Mouse (Mus musculus) megakaryocyte, embryonic 14.5 days (primary cell): ENCODE measurements around the gene Gtf2f1. TPM values are rescaled to one million over a fixed set of nuclear protein-coding genes. Genes with fewer than 3 reads are reported as not detected.
A peak's percentile ranks its signal among the peaks of the same experiment; 100 is the strongest.

Source experiments
- H3K27me3 ChIP-seq: replicated peaks from 2 replicates; pipeline ENCODE3; 2012; ENCODE audit warnings: inconsistent platforms
- H3K36me3 ChIP-seq: replicated peaks from 2 replicates; pipeline ENCODE3; 2012; ENCODE audit warnings: low read length, inconsistent platforms, mixed read lengths
- H3K4me1 ChIP-seq: 2 replicates; pipeline ENCODE4 v1.6.1; 2012; ENCODE audit warnings: inconsistent platforms
- H3K4me3 ChIP-seq: replicated peaks from 2 replicates; pipeline ENCODE3; 2012; ENCODE audit warnings: moderate library complexity, mild to moderate bottlenecking, inconsistent platforms
- H3K9me3 ChIP-seq: 2 replicates; pipeline ENCODE4 v1.6.1; 2012; ENCODE audit warnings: inconsistent platforms
- FLI1 ChIP-seq: IDR thresholded peaks from 2 replicates; pipeline ENCODE4 v1.6.1; 2012; ENCODE audit warnings: low read length, inconsistent platforms, mixed read lengths
- GATA1 ChIP-seq: IDR thresholded peaks from 3 replicates; pipeline ENCODE4 v1.6.1; 2012; ENCODE audit warnings: mixed read lengths, low read length, inconsistent platforms, borderline replicate concordance
- polyA plus RNA-seq: library from polyadenylated mRNA; stranded (reverse); fragments of >175 nt; gene quantifications from 2 replicates; pipeline ENCODE4 v1.2.3, GENCODE M21; 2012; ENCODE audit warnings: low replicate concordance; ENCODE audit not compliant: insufficient read depth

Gtf2f1 gene
- polyA plus RNA-seq, 1 experiment: 154 TPM

- TF ChIP-seq FLI1: no peak
- TF ChIP-seq GATA1: no peak
- H3K36me3 ChIP-seq: no peaks in the 10 kb centered on the region
- H3K9me3 ChIP-seq: peaks cover 3% of the 10 kb centered on the region; the same call in 1 of the 2 replicates
- no peak overlapping the region for H3K4me3 ChIP-seq
- H3K4me1 ChIP-seq: peaks cover 30% of the 10 kb centered on the region
- peaks cover 22% of the 10 kb centered on the region for H3K27me3 ChIP-seq
These were observed 27.9 kb upstream of the Gtf2f1 start for GRCm38 (mm10) chr17:57038978-57039377.

GRCm38 (mm10) chr17:57032854-57033253 lies 21.8 kb upstream of the Gtf2f1 start:
- Histone ChIP-seq H3K4me3 (no peak overlapping the region), H3K36me3 (peaks cover 13% of the 10 kb centered on the region), H3K27me3 (no peaks in the 10 kb centered on the region), H3K4me1 (peaks cover 37% of the 10 kb centered on the region), H3K9me3 (no peaks in the 10 kb centered on the region)
- TF ChIP-seq FLI1 (no peak), GATA1 (no peak)

GRCm38 (mm10) chr17:57031661-57032420 lies 20.8 kb upstream of the Gtf2f1 start:
- H3K4me1 ChIP-seq: peaks cover 42% of the 10 kb centered on the region
- TF ChIP-seq GATA1 (0 out of 3 replicates have a peak, but pooled peaks have one; percentile 36), FLI1 (no peak)
- H3K9me3 ChIP-seq: no peaks in the 10 kb centered on the region

GRCm38 (mm10) chr17:57030931-57031660 lies 20.0 kb upstream of the Gtf2f1 start, which contains the start of gene Khsrp:
Gene Khsrp (minus strand): TSS chr17:57031522.
- no peaks in the 10 kb centered on the region for H3K9me3 ChIP-seq
- H3K4me3 ChIP-seq: peak within 1 kb of the TSS; percentile 94
- TF ChIP-seq GATA1: no peak
- no peak for TF ChIP-seq FLI1
- H3K4me1 ChIP-seq: peaks cover 42% of the 10 kb centered on the region
- peaks cover 30% of the 10 kb centered on the region for H3K36me3 ChIP-seq
- H3K27me3 ChIP-seq: no peaks in the 10 kb centered on the region

More at GRCm38 (mm10) chr17:57031661-57032420, 20.8 kb upstream of the Gtf2f1 start:
- Histone ChIP-seq H3K27me3 (no peaks in the 10 kb centered on the region), H3K36me3 (peaks cover 23% of the 10 kb centered on the region), H3K4me3 (peak overlapping the region; percentile 94)

- H3K4me3 ChIP-seq: peak overlapping the region; percentile 94
- no peaks in the 10 kb centered on the region for H3K27me3 ChIP-seq
- no peak for TF ChIP-seq FLI1
- no peak for TF ChIP-seq GATA1
- no peaks in the 10 kb centered on the region for H3K9me3 ChIP-seq
- peaks cover 51% of the 10 kb centered on the region for H3K4me1 ChIP-seq
- peaks cover 44% of the 10 kb centered on the region for H3K36me3 ChIP-seq
These were observed 18.6 kb upstream of the Gtf2f1 start for GRCm38 (mm10) chr17:57029691-57030090.

GRCm38 (mm10) chr17:57027471-57027870 lies 16.4 kb upstream of the Gtf2f1 start:
- TF ChIP-seq GATA1 (no peak), FLI1 (no peak)
- H3K27me3 ChIP-seq: no peaks in the 10 kb centered on the region
- H3K9me3 ChIP-seq: no peaks in the 10 kb centered on the region
- H3K4me3 ChIP-seq: no peak overlapping the region
- peaks cover 67% of the 10 kb centered on the region for H3K36me3 ChIP-seq
- peaks cover 59% of the 10 kb centered on the region for H3K4me1 ChIP-seq

GRCm38 (mm10) chr17:57020960-57021359 lies 9.9 kb upstream of the Gtf2f1 start:
- Histone ChIP-seq H3K4me3 (no peak overlapping the region), H3K27me3 (no peaks in the 10 kb centered on the region), H3K36me3 (peaks cover 65% of the 10 kb centered on the region), H3K9me3 (no peaks in the 10 kb centered on the region), H3K4me1 (peaks cover 50% of the 10 kb centered on the region)
- no peak for TF ChIP-seq FLI1
- no peak for TF ChIP-seq GATA1

- Histone ChIP-seq H3K9me3 (no peaks in the 10 kb centered on the region), H3K4me1 (peaks cover 42% of the 10 kb centered on the region), H3K4me3 (no peak overlapping the region), H3K36me3 (peaks cover 52% of the 10 kb centered on the region), H3K27me3 (no peaks in the 10 kb centered on the region)
- TF ChIP-seq FLI1: no peak
- no peak for TF ChIP-seq GATA1
These were observed 8.6 kb upstream of the Gtf2f1 start for GRCm38 (mm10) chr17:57019693-57020092.

GRCm38 (mm10) chr17:57012245-57012795 lies 1.2 kb upstream of the Gtf2f1 start:
- Histone ChIP-seq H3K4me3 (peak overlapping the region; percentile 93), H3K36me3 (peaks cover 22% of the 10 kb centered on the region), H3K9me3 (no peaks in the 10 kb centered on the region), H3K4me1 (peaks cover 55% of the 10 kb centered on the region), H3K27me3 (no peaks in the 10 kb centered on the region)
- no peak for TF ChIP-seq GATA1
- TF ChIP-seq FLI1: no peak

GRCm38 (mm10) chr17:57010911-57011235 lies 215 bp downstream of the Gtf2f1 start:
- peaks cover 36% of the 10 kb centered on the region for H3K36me3 ChIP-seq
- H3K9me3 ChIP-seq: no peaks in the 10 kb centered on the region
- TF ChIP-seq GATA1 (no peak), FLI1 (no peak)
- no peaks in the 10 kb centered on the region for H3K27me3 ChIP-seq
- H3K4me1 ChIP-seq: peaks cover 52% of the 10 kb centered on the region
- peak overlapping the region; percentile 93 for H3K4me3 ChIP-seq
